Mouse (Mus musculus) left cerebral cortex, adult 9 months (tissue): ENCODE measurements around the gene Caly.

Experiments
- DNase-seq, 2 experiments: peaks; one replicate each; pipeline ENCODE4 v3.0.0; 2022; ENCODE audit warnings: low spot score in 2 of 2

Caly gene

DNA sequence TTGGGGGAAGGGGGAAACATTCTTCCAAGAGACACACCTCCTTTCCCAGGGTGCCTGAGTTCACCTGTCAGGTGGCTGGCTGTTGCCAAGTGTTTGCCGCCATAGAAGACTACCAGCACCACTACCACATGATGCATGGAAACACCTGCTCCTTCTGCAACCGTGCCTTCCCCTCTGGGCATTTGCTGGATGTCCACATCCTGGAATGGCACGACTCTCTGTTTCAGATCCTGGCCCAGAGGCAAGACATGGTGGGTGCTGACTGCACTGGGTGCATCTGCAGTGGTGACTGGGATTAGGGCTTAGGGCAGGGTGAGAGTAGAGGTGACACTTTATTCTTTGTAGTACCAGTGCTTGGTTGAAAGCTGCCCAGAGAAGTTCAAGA lies 45.2 kb downstream of the Caly start:
- DNase-seq = peak in 1 of 2 experiments; percentile 1

DNA sequence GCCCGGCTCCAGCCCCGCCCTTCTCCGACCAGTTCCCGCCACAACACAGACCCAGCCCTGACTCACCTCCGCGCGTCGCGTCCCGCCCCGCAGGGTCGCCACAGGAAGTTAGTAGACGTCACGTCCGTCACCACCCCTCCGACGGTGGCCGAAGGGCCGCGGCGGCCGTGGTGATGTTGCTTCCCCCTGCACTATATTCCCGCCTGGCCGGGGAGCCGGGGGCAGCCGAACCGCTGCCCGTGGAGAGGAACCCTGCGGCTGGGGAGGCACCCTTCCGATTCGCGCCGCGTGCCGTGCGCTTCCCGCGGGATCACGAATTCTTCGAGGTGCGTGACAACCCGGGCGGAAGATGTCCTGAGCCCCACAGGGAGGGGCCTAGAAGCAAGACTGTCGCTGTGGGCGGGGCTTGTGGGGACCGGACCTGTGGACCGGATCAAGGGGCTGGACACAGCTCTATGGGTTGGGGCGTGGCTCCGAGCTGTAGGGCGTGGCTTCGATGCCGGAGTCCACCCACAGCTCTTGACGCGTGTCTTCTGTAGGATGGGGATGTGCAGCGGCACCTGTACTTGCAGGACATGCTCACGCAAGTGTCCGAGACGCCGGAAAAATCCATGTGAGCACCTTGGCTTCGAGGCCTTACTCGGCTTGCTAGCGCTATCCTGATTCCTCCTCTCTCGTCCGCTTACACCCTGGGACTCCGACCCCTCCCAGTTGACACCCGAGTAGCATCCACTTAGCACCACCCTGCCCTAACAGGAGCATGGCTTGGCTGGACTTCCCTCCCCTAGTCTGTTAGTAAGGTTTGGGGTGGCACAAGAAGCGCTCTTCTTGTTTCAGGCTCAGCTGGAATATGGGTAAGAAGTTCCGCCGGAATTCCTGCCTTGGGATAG lies 45.8 kb downstream of the Caly start, which contains the start of the genes Zfp511 and Tubgcp2:
TSS of gene Zfp511 (plus strand) at position 111 of the 890 bp plus-strand sequence.
TSS of gene Tubgcp2 (minus strand) at position 389 of the 890 bp plus-strand sequence.
- DNase-seq = peak; percentile 74 to 94

GRCm38 (mm10) chr7:140035456-140035855 lies 46.9 kb downstream of the Caly start:
- DNase-seq = peak in 1 of 2 experiments; percentile 1

GRCm38 (mm10) chr7:140033386-140033785 lies 49.0 kb downstream of the Caly start:
- no peak for DNase-seq

- DNase-seq = no peak
Observed at GRCm38 (mm10) chr7:140032366-140032765, 50.0 kb downstream of the Caly start.

DNA sequence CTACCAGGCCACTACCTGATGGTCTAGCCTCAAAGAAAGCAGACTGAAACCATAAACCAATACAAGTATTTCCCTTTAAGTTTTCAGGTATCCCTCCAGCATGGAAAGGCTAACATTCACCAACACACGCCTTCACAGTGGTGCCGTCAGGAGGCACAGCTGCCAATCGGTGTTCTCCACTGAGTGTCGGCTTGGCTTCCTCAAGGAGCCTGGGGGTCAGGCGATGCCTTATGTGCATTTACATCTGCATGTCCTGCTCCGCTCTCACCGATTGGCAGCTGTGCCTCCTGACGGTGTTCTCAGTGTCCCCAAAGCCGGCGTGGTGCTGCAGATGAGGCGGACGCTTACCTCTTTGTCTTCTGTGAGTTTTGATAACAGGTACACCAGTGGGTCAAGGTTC lies 50.6 kb downstream of the Caly start:
- DNase-seq = no peak
